Mouse (Mus musculus) layer of hippocampus, postnatal 36 days (tissue): ENCODE measurements around the gene Cltc. TPM values are rescaled to one million over a fixed set of nuclear protein-coding genes. Genes with fewer than 3 reads are reported as not detected.
"Not testable (repeated sequence)": the region's sequence is repeated elsewhere in the genome, so short reads cannot be mapped to it uniquely, and the experiment has no call there.

Source experiments
- DNase-seq, 2 experiments: peaks; one replicate each; pipeline ENCODE4 v3.0.0; 2022
- total RNA-seq, 2 experiments: library from RNA; stranded (reverse); gene quantifications; 2 replicates each; pipeline ENCODE4 v1.2.3; 2021

Cltc gene
- total RNA-seq, 2 experiments from 2014 or later, result 451 to 472 TPM

- not testable (repeated sequence) for DNase-seq
Measured at GRCm38 (mm10) chr11:86738308-86738707, 19.1 kb downstream of the Cltc start.

GRCm38 (mm10) chr11:86737301-86738000 is 19.9 kb downstream of the Cltc start:
- DNase-seq, result no peak

DNA sequence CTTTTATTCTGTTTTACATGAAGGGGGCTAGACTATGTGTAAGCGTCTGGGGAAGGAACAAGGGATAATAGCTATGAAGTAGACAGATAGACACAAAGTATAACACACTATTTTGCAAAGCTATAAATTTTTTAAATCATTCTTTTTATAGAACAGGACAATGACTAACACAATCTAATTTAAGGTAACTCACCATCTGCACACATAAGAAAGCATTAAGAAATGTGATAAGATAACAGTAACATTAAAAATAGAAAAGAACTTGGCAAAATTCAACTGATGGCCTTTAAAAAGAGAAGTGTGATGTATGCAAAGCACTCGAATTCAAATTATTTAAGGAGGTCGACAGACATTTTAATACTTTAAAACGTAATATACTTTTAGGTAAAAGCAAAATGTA is 22.4 kb downstream of the Cltc start:
- DNase-seq, result no peak

DNA sequence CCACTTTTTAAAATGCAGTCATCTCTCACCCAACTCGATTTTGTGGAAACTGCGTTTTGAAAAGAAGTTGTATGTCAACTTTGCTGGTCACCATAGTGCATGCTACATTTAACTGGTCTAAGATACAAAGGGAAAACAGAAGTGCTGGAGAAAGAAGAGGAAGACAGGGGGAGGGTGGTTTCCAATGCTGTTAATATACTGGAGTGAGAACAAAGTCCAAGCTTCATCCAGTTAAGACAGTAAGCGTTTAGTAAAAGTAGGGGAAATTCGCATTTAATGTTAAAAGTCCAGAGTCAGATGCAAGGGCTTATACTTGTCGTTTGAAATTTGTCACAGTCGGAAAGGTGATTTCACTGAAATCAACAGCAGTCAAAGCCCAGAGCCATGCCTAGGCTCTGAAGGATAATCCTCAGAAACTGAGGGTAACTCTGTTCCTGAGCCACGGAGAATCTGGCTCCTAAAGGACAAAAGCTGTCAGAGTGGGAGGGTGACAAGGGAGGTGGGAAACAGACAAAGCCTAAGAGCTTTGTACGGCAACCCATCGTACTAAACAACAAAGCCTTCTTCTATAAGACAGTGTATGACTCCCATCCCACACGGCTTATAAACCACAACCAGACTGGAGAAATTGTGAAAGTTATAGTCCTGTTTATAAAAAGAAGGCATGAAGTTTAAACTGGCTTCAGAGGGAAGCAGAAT is 23.0 kb downstream of the Cltc start:
- no peak for DNase-seq

- no peak for DNase-seq
Measured at GRCm38 (mm10) chr11:86731443-86731842, 25.9 kb downstream of the Cltc start.

DNA sequence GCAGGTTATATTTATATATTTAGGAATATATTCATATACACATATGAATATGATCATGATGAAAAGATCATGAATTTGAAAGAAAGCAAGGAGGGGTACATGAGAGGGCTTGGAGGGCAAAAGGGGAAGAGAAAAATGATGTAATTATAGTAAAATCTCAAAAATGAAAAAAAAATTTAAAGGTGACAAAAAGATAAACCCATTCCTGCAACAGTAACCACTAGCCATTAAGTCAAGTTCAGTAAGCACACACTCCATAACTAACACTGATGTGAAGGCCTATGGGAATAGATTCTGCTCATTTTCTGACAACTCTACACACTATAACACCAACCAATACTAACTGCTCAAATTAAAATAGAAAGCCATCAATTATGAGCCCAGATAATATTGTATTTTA is 31.8 kb downstream of the Cltc start:
- DNase-seq, result no peak

DNA sequence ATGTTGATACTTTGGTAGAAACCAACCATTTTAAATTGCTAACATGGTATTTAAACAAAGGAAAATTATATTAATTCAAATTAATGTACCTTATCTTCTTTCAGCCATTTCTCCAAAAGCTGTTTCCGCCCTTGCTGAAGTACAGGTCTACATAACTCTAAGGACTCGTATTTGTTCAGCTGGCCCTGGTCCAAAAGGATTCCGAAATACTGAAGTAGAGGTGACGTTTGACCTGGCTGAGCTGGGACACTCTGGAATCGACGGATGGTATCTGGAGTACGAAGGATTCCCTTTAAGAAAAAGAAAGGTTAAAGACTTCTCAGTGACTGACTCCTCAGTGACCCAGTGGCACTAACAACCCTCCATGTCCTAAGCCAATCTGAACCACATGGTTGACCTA is 32.4 kb downstream of the Cltc start:
- DNase-seq, result no peak

DNA sequence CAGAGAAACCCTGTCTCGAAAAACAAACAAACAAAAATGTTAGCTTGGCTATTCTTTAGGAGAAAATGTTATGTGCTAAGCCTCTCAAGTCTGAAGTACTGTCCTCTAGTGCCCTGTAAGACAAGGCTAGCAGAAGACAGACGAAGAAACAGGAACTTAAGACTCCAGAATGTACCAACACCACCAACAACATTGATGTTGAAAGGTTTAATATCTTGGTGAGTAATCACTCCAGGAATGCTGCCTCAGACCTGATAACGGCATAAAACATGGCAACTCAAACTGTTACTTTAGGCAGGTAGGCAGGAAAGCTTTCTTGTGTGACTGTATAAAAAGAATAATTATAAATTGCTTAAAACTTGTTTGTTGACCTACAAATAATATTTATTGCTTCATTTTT is 33.4 kb downstream of the Cltc start:
- no peak for DNase-seq

GRCm38 (mm10) chr11:86719390-86719789 is 38.0 kb downstream of the Cltc start:
- no peak for DNase-seq

- no peak for DNase-seq
Measured at GRCm38 (mm10) chr11:86718369-86718768, 39.0 kb downstream of the Cltc start.

DNA sequence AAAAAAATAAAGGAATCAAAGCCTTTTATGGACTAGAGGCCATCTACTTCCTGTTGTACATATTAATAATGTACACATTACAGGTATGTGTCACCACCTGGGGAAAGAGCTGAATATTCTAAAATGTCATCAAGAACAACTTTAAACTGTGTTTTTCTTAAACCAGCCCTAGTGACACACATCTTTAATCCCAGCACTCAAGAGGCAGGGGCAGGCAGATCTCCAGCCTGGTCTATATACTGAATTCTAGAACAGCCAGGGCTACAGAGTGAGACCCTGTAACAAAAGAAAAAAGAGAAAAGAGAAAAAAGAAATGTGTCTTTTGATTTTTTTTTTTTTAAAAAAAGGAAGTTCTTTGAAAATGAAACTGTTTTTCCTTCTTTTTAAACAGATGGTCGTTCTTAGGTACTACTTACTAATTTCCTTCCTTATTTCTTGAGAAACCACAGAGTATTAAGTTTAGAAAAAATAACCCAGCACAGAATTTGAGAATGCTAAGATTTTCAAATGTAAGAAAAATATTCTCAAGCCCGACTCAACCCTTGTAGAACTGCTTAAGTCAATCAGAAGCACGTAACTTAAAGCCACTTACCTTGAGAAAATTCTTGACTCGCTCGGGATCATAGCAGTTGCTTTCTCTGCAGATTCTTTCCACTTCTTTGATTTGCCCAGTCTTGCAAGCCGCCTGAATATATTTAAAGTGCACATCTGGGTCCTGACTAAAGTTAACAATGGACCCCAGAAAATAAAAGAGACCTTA is 39.9 kb downstream of the Cltc start:
- DNase-seq, result no peak

DNA sequence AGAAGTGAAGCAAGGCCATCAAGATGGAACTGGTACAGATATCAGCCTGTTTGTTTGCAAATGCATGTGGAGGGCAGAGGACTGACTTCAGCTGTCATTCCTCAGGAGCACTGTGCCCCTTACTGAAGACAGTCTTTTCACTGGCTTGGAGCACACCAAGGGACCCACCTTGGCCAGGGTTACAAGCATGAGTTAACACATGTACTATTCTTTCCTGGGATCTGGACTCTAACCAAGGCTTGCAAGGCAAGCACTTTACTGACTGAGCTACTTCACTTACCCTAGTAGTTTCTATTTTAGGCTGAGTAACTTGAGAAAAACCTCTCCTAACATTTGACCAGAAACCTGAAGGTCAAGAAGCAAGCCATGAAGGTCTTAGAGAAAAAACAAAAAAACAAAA is 42.8 kb downstream of the Cltc start:
- DNase-seq, result no peak

DNA sequence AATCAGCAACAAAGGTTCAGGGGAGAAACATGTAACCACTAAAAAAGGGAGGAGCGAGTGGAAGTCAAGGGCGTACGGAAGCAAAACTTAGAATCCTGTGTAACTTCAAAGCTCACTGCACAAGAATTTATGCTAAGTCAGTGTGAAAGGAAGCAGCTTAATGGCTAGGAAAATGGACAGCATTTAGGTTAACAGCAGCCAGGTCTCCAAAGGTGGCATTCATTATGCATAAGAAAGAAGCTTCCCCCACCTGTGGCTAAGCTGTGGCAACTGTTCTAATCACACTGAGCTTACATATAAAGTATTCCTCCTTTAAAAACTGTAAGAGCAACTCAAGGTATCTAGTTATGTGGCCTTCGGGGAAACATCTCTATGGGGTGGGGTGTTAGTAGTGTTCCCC is 56.2 kb downstream of the Cltc start:
- DNase-seq, result no peak

DNA sequence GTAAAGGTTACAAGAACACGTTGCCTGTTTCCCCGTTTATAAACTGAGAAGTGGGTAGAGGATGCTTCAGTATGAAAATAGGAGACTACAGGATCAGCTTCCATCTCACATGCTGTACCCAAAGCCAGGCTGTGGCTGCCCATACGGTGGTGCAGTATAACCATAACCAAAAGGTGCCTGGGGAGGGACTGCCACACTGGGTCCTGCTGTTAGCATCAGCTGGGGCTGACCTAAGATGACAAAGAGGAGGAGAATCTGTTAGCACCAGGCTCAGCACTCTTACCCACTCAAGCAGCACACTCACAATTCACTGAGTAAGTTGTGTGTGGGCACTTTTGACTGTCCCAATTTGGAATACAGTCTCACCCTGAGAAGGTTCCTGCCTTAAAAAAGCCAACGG is 61.9 kb downstream of the Cltc start:
- DNase-seq, result no peak

- no peak for DNase-seq
Measured at GRCm38 (mm10) chr11:86692546-86692945, 64.8 kb downstream of the Cltc start.

DNA sequence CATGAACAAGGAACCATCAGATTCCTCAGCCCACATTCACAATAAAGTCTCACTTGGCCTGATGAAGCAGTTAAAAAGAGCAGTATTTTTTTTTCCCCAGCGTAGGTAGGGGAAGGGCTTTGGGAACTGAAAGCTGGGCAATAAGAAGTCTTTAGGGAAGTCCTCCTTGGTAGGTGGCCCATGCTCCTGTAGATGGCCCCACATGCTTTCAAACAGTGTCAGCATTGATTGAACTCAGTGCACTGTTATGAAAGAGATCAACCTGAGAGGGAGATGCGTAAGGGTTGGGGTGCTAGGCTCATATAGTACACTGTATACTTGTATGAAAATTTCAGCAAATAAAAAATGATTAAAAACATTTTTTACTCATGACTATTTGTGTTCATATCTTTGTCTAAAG is 65.4 kb downstream of the Cltc start:
- DNase-seq, result no peak

GRCm38 (mm10) chr11:86691482-86691881 is 65.9 kb downstream of the Cltc start:
- DNase-seq, result no peak

DNA sequence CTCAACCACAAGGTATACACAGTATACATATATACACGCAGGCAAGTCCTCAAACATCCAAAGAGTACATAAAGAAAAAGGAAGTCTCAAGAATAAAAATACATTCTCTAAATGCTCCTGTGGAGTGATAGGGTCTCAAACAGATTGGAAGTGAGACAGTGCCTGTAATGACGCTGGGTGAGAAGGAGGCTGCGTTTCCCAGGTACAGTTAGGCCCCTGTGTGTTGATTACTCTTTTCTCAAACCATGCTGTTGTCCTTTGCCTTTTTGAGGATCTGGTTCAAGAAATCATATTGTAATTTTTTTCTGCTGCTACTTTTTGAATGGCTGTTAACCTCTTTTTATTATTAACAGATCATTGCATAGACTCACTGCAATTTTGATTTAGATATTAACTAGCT is 67.0 kb downstream of the Cltc start:
- DNase-seq, result no peak

- no peak for DNase-seq
Measured at GRCm38 (mm10) chr11:86685366-86685765, 72.0 kb downstream of the Cltc start.

GRCm38 (mm10) chr11:86684126-86685012 is 73.0 kb downstream of the Cltc start:
- no peak for DNase-seq

- DNase-seq, result peak; percentile 86 to 89
Measured at GRCm38 (mm10) chr11:86683395-86684125, 73.8 kb downstream of the Cltc start, which contains the start of the genes Vmp1 and Ptrh2. TSS of gene Vmp1 (minus strand) at chr11:86683836. TSS of gene Ptrh2 (plus strand) at chr11:86683985.

- DNase-seq, result no peak
Measured at GRCm38 (mm10) chr11:86682861-86683260, 74.5 kb downstream of the Cltc start.
